Mouse (Mus musculus): ENCODE results near the gene Trem1. TPM values are rescaled to one million over a fixed set of nuclear protein-coding genes. Genes with fewer than 3 reads are reported as not detected.

Trem1 gene
- polyA plus RNA-seq (2015; fragmentation: Nextera tagmentation; extraction: Ambion mirVana) = 0.08 and 0.11 TPM in 2 replicates

DNA sequence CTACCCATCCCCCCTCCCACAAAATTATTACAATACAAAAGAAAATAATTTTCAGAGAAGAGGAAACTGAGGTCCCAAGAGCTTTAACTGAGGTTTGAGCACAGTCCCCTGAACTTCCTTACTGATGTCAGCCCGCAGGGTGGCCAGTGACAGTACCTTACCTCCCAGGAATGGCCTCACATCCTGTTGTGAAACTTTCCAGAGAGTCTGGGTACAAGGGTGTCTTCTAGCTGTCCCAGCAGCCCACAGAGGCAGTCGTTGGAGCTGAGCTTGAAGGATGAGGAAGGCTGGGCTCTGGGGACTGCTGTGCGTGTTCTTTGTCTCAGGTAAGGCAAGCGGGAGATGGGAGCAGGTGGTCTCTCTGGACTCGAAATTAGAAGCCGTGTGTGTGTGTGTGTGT lies at the start of gene Trem1:
Gene Trem1, plus strand, starts transcription at position 251 of the 400 bp plus-strand sequence.
- Histone ChIP-seq H3K27me3 (ENCODE audit: control insufficient read depth, insufficient read depth, low read length) (no peaks in the 10 kb centered on the region), H3K9ac (ENCODE audit: low read length) (no peak within 1 kb of the TSS), H3K4me3 (ENCODE audit: low read length) (no peak within 1 kb of the TSS), H3K4me2 (ENCODE audit: low read depth, low read length) (no peak within 1 kb of the TSS), H3K9me3 (replicated peaks; ENCODE audit: control insufficient read depth, low read length) (no peaks in the 10 kb centered on the region), H3K36me3 (ENCODE audit: control insufficient read depth, insufficient read depth) (no peaks in the 10 kb centered on the region), H3K27ac (ENCODE audit: low read length) (no peak within 1 kb of the TSS), H3K4me1 (ENCODE audit: control insufficient read depth, insufficient read depth, low read length) (no peaks in the 10 kb centered on the region)
- ATAC-seq (replicated peaks; ENCODE audit: extremely low read depth, insufficient read depth, low FRiP score) = no peak
- 71% methylated on average over 6 of the region's 6 CpGs for WGBS

DNA sequence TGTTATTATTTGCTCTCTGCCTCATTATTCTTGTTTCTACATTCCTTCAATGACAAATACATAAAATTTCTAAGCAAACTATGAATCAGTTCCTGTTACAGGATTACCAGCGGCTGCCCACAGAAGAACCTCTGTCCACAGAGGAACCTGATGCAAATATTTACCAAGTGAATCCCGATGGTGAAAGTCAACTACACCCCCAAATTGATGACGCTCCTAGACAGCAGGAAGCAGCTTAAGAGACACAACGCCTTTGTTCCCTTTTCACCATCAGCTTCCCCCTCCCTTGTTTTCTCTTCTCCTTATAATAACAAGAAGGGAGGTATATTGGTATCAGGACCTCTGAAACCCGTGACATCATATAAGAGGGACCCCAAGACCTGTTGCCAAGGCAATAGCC lies 47.3 kb upstream of the Trem1 start:
- no peaks in the 10 kb centered on the region for H3K27me3 ChIP-seq (ENCODE audit: control insufficient read depth, insufficient read depth, low read length)
- H3K4me3 ChIP-seq (ENCODE audit: low read length) = no peak overlapping the region
- 57% methylated on average over 5 of the region's 5 CpGs for WGBS
- no peaks in the 10 kb centered on the region for H3K36me3 ChIP-seq (ENCODE audit: control insufficient read depth, insufficient read depth)
- no peaks in the 10 kb centered on the region for H3K4me1 ChIP-seq (ENCODE audit: control insufficient read depth, insufficient read depth, low read length)
- no peak overlapping the region for H3K9ac ChIP-seq (ENCODE audit: low read length)
- no peaks in the 10 kb centered on the region for H3K9me3 ChIP-seq (replicated peaks; ENCODE audit: control insufficient read depth, low read length)
- H3K4me2 ChIP-seq (ENCODE audit: low read depth, low read length) = no peak overlapping the region
- H3K27ac ChIP-seq (ENCODE audit: low read length) = no peak overlapping the region
- no peak for ATAC-seq (replicated peaks; ENCODE audit: extremely low read depth, insufficient read depth, low FRiP score)

DNA sequence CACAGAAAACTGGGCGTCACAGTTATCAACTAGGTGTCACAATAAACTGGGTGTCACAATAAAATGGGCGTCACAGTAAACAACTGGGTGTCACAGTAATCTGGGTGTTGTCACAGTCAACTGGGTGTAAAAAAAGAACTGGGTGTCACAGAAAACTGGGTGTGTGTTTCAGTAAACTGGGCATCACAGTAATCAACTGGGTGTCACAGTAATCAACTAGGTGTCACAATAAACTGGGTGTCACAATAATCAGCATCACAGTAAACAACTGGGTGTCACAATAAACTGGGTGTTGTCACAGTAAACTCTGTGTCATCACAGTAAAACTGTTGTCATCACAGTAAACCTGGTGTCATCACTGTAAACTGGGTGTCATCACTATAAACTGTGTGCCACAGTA lies 40.2 kb upstream of the Trem1 start:
- H3K27ac ChIP-seq (ENCODE audit: low read length) = no peak overlapping the region
- no peaks in the 10 kb centered on the region for H3K4me1 ChIP-seq (ENCODE audit: control insufficient read depth, insufficient read depth, low read length)
- no peak for ATAC-seq (replicated peaks; ENCODE audit: extremely low read depth, insufficient read depth, low FRiP score)
- H3K4me3 ChIP-seq (ENCODE audit: low read length) = no peak overlapping the region
- H3K4me2 ChIP-seq (ENCODE audit: low read depth, low read length) = no peak overlapping the region
- no peaks in the 10 kb centered on the region for H3K9me3 ChIP-seq (replicated peaks; ENCODE audit: control insufficient read depth, low read length)
- H3K36me3 ChIP-seq (ENCODE audit: control insufficient read depth, insufficient read depth) = no peaks in the 10 kb centered on the region
- 51% methylated on average over 2 of the region's 2 CpGs for WGBS
- no peak overlapping the region for H3K9ac ChIP-seq (ENCODE audit: low read length)
- no peaks in the 10 kb centered on the region for H3K27me3 ChIP-seq (ENCODE audit: control insufficient read depth, insufficient read depth, low read length)

DNA sequence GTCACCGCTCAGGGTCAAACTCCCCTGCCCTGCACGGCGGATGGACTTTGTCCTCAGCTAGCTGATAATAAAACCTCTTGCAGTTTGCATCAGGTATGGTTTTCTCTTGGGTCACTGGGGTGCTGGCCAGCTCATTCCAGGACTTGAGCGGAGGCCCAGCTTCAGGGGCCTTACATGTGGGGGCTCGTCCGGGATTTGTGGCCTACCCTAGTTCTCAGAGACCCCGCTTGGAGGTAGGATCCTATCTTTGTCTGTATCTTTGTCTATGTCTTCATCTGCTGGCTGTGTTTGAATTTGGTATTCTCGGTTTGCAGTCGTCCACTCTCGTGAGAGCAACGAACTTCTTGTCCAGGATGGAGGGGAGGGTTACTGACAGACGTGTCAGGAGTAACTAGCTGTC lies 29.5 kb upstream of the Trem1 start:
- peaks cover 22% of the 10 kb centered on the region for H3K9me3 ChIP-seq (replicated peaks; ENCODE audit: control insufficient read depth, low read length)
- no peak overlapping the region for H3K4me3 ChIP-seq (ENCODE audit: low read length)
- no peak overlapping the region for H3K9ac ChIP-seq (ENCODE audit: low read length)
- H3K27me3 ChIP-seq (ENCODE audit: control insufficient read depth, insufficient read depth, low read length) = no peaks in the 10 kb centered on the region
- H3K4me2 ChIP-seq (ENCODE audit: low read depth, low read length) = no peak overlapping the region
- H3K36me3 ChIP-seq (ENCODE audit: control insufficient read depth, insufficient read depth) = no peaks in the 10 kb centered on the region
- H3K4me1 ChIP-seq (ENCODE audit: control insufficient read depth, insufficient read depth, low read length) = no peaks in the 10 kb centered on the region
- H3K27ac ChIP-seq (ENCODE audit: low read length) = no peak overlapping the region
- no peak for ATAC-seq (replicated peaks; ENCODE audit: extremely low read depth, insufficient read depth, low FRiP score)
- WGBS = 91% methylated on average over 12 of the region's 12 CpGs

DNA sequence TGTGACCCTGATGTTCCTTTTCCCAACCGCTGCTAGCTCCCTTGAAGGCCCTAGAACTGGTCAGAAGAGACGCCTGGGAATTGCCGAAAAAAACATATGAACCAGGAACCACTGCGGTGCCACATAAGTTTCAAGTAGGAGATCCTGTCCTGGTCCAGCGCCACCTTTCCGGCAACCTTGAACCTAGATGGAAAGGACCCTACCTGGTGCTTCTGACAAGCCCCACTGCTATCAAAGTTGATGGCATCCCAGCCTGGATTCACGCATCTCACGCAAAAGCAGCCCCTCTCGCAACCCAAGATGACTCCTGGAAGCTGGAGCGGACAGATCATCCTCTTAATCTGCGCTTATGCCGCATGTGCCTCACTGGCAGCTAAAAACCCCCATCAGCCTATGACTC lies 20.0 kb upstream of the Trem1 start:
- Histone ChIP-seq H3K27ac (ENCODE audit: low read length) (no peak overlapping the region), H3K4me2 (ENCODE audit: low read depth, low read length) (no peak overlapping the region), H3K4me1 (ENCODE audit: control insufficient read depth, insufficient read depth, low read length) (no peaks in the 10 kb centered on the region), H3K27me3 (ENCODE audit: control insufficient read depth, insufficient read depth, low read length) (no peaks in the 10 kb centered on the region), H3K9me3 (replicated peaks; ENCODE audit: control insufficient read depth, low read length) (no peaks in the 10 kb centered on the region), H3K4me3 (ENCODE audit: low read length) (no peak overlapping the region), H3K9ac (ENCODE audit: low read length) (no peak overlapping the region), H3K36me3 (ENCODE audit: control insufficient read depth, insufficient read depth) (no peaks in the 10 kb centered on the region)
- 93% methylated on average over 12 of the region's 12 CpGs for WGBS
- no peak for ATAC-seq (replicated peaks; ENCODE audit: extremely low read depth, insufficient read depth, low FRiP score)

DNA sequence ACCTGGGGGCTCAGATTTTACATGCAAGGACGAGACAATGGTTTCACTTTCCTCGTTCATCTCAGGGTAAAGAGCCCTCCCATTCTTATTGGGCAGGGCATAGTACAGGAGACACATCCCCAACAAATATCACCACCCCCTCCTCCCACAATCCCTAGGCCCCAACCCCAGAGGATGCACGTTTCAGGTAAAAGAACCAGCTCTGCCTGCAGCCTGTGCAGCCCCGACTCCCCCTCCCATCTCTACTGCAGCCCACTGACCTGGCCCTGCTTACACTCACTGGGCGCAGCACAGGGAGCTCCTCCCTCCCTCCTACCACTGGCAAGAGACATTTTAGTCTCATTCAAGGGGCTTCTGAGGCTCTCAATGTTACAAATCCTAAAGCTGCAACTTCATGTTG lies 19.1 kb upstream of the Trem1 start:
- Histone ChIP-seq H3K9me3 (replicated peaks; ENCODE audit: control insufficient read depth, low read length) (no peaks in the 10 kb centered on the region), H3K4me3 (ENCODE audit: low read length) (no peak overlapping the region), H3K27ac (ENCODE audit: low read length) (no peak overlapping the region), H3K4me1 (ENCODE audit: control insufficient read depth, insufficient read depth, low read length) (no peaks in the 10 kb centered on the region), H3K9ac (ENCODE audit: low read length) (no peak overlapping the region), H3K36me3 (ENCODE audit: control insufficient read depth, insufficient read depth) (no peaks in the 10 kb centered on the region), H3K27me3 (ENCODE audit: control insufficient read depth, insufficient read depth, low read length) (no peaks in the 10 kb centered on the region), H3K4me2 (ENCODE audit: low read depth, low read length) (no peak overlapping the region)
- 63% methylated on average over 5 of the region's 5 CpGs for WGBS
- no peak for ATAC-seq (replicated peaks; ENCODE audit: extremely low read depth, insufficient read depth, low FRiP score)

DNA sequence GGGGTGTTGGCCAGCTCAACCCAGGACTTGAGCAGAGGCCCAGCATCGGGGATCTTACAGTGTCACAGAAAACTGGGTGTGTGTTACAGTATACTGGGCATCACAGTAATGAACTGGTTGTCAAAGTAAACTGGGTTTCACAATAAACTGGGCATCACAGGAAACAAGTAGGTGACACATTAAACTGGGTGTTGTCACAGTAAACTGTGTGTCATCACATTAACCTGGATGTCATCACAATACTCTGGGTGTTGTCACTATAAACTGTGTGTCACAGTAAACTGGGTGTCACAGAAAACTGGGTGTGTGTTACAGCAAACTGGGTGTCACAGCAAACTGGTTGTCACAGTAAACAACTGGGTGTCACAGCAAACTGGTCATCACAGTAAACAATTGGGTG lies 17.1 kb upstream of the Trem1 start:
- no peak for ATAC-seq (replicated peaks; ENCODE audit: extremely low read depth, insufficient read depth, low FRiP score)
- 77% methylated on average over 1 of the region's 1 CpGs for WGBS
- H3K9me3 ChIP-seq (replicated peaks; ENCODE audit: control insufficient read depth, low read length) = no peaks in the 10 kb centered on the region
- no peaks in the 10 kb centered on the region for H3K4me1 ChIP-seq (ENCODE audit: control insufficient read depth, insufficient read depth, low read length)
- no peak overlapping the region for H3K27ac ChIP-seq (ENCODE audit: low read length)
- no peak overlapping the region for H3K4me3 ChIP-seq (ENCODE audit: low read length)
- no peaks in the 10 kb centered on the region for H3K36me3 ChIP-seq (ENCODE audit: control insufficient read depth, insufficient read depth)
- H3K4me2 ChIP-seq (ENCODE audit: low read depth, low read length) = no peak overlapping the region
- H3K27me3 ChIP-seq (ENCODE audit: control insufficient read depth, insufficient read depth, low read length) = no peaks in the 10 kb centered on the region
- H3K9ac ChIP-seq (ENCODE audit: low read length) = no peak overlapping the region

DNA sequence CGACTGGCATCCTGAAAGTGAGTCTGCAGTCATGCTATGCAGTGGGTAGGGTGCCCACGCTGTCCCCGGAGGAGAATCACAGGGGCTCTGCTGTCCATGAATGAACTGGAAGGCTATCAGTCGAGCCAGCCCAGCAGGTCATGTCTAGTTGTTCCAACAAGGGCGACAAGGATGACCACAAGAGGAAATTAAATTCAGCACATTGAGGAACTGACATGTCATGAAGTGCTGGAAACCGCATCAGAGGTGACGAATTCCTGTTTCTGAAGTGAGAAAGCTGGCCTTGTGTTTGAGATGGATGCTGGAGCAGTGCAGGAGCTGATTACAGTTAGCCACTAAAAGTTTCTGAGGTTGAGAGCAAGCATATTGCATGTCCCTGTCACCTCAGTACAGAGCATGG lies 1.9 kb upstream of the Trem1 start:
- no peak overlapping the region for H3K27ac ChIP-seq (ENCODE audit: low read length)
- H3K4me3 ChIP-seq (ENCODE audit: low read length) = no peak overlapping the region
- no peak for ATAC-seq (replicated peaks; ENCODE audit: extremely low read depth, insufficient read depth, low FRiP score)
- H3K9ac ChIP-seq (ENCODE audit: low read length) = no peak overlapping the region
- no peak overlapping the region for H3K4me2 ChIP-seq (ENCODE audit: low read depth, low read length)
- no peaks in the 10 kb centered on the region for H3K36me3 ChIP-seq (ENCODE audit: control insufficient read depth, insufficient read depth)
- no peaks in the 10 kb centered on the region for H3K9me3 ChIP-seq (replicated peaks; ENCODE audit: control insufficient read depth, low read length)
- H3K27me3 ChIP-seq (ENCODE audit: control insufficient read depth, insufficient read depth, low read length) = no peaks in the 10 kb centered on the region
- no peaks in the 10 kb centered on the region for H3K4me1 ChIP-seq (ENCODE audit: control insufficient read depth, insufficient read depth, low read length)
- 71% methylated on average over 7 of the region's 7 CpGs for WGBS

DNA sequence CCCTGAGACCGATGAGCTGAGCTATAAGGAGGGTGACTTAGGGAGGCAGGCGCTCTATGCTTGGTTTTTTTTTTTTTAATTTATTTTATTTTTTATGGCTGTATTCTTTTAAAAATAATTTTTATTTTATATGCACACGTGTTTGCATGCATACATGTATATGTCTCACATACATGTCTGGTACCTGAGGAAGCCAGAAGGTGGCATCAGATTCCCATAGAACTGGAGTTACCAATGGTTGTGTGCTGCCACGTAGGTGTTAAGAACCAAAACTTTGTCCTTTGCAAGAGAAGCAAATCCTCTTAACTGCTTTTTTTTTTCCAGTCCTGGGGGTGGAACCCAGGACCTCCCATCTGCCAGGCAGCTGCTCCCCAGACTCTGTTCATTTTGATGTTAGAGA lies 1.2 kb downstream of the Trem1 start:
- H3K4me3 ChIP-seq (ENCODE audit: low read length) = no peak overlapping the region
- WGBS = 87% methylated on average over 4 of the region's 4 CpGs
- no peak overlapping the region for H3K27ac ChIP-seq (ENCODE audit: low read length)
- H3K9me3 ChIP-seq (replicated peaks; ENCODE audit: control insufficient read depth, low read length) = no peaks in the 10 kb centered on the region
- H3K4me1 ChIP-seq (ENCODE audit: control insufficient read depth, insufficient read depth, low read length) = no peaks in the 10 kb centered on the region
- H3K36me3 ChIP-seq (ENCODE audit: control insufficient read depth, insufficient read depth) = no peaks in the 10 kb centered on the region
- H3K4me2 ChIP-seq (ENCODE audit: low read depth, low read length) = no peak overlapping the region
- no peak overlapping the region for H3K9ac ChIP-seq (ENCODE audit: low read length)
- no peaks in the 10 kb centered on the region for H3K27me3 ChIP-seq (ENCODE audit: control insufficient read depth, insufficient read depth, low read length)
- no peak for ATAC-seq (replicated peaks; ENCODE audit: extremely low read depth, insufficient read depth, low FRiP score)

DNA sequence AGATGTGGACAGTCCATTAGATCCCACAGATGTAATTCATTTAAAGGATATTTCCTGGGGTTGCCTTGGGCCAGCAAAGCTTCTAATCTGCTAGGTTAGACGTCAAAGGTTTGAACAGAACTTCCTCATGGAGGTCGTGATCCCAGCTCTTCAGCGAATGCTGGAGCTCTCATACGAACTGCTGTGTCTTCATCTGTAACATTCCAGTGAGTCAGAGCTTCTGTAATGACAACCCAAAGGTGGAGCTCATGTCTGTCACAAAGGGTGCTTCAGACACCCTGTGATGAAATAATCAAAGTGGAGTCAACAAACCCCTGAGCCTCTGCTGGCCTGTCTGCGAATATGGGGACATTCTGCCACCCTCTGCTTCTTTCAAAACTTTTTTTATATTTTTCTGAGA lies 2.0 kb downstream of the Trem1 start:
- H3K9ac ChIP-seq (ENCODE audit: low read length) = no peak overlapping the region
- no peak overlapping the region for H3K4me3 ChIP-seq (ENCODE audit: low read length)
- ATAC-seq (replicated peaks; ENCODE audit: extremely low read depth, insufficient read depth, low FRiP score) = no peak
- H3K27me3 ChIP-seq (ENCODE audit: control insufficient read depth, insufficient read depth, low read length) = no peaks in the 10 kb centered on the region
- 62% methylated on average over 5 of the region's 5 CpGs for WGBS
- H3K4me1 ChIP-seq (ENCODE audit: control insufficient read depth, insufficient read depth, low read length) = no peaks in the 10 kb centered on the region
- no peak overlapping the region for H3K4me2 ChIP-seq (ENCODE audit: low read depth, low read length)
- no peaks in the 10 kb centered on the region for H3K36me3 ChIP-seq (ENCODE audit: control insufficient read depth, insufficient read depth)
- H3K27ac ChIP-seq (ENCODE audit: low read length) = no peak overlapping the region
- H3K9me3 ChIP-seq (replicated peaks; ENCODE audit: control insufficient read depth, low read length) = no peaks in the 10 kb centered on the region
